Mouse (Mus musculus): Measurements from ENCODE around the gene Atp6v0c. TPM values are rescaled to one million over a fixed set of nuclear protein-coding genes. Genes with fewer than 3 reads are reported as not detected.

Gene Atp6v0c
- polyA plus RNA-seq, 1 experiment: 119 TPM

- no peak for TF ChIP-seq GATA1 (IDR thresholded peaks at IDR 0.05; ENCODE audit: low read length)
Measured at GRCm38 (mm10) chr17:24170125-24170524, 623 bp upstream of the Atp6v0c start.

GRCm38 (mm10) chr17:24168590-24169277 lies 768 bp downstream of the Atp6v0c start:
- TF ChIP-seq GATA1 (IDR thresholded peaks at IDR 0.05; ENCODE audit: low read length): no peak

GRCm38 (mm10) chr17:24167891-24168505 lies 1.5 kb downstream of the Atp6v0c start:
- no peak for TF ChIP-seq GATA1 (IDR thresholded peaks at IDR 0.05; ENCODE audit: low read length)

GRCm38 (mm10) chr17:24167120-24167519 lies 2.4 kb downstream of the Atp6v0c start:
- no peak for TF ChIP-seq GATA1 (IDR thresholded peaks at IDR 0.05; ENCODE audit: low read length)

- no peak for TF ChIP-seq GATA1 (IDR thresholded peaks at IDR 0.05; ENCODE audit: low read length)
Measured at GRCm38 (mm10) chr17:24164566-24165259, 4.8 kb downstream of the Atp6v0c start.

- no peak for TF ChIP-seq GATA1 (IDR thresholded peaks at IDR 0.05; ENCODE audit: low read length)
Measured at GRCm38 (mm10) chr17:24163176-24163962, 6.1 kb downstream of the Atp6v0c start, which contains the start of gene Amdhd2. TSS of gene Amdhd2 (minus strand) at chr17:24163766.

- TF ChIP-seq GATA1 (IDR thresholded peaks at IDR 0.05; ENCODE audit: low read length): no peak
Measured at GRCm38 (mm10) chr17:24162584-24163175, 6.8 kb downstream of the Atp6v0c start.

- TF ChIP-seq GATA1 (IDR thresholded peaks at IDR 0.05; ENCODE audit: low read length): no peak
Measured at GRCm38 (mm10) chr17:24161466-24161865, 8.0 kb downstream of the Atp6v0c start.

GRCm38 (mm10) chr17:24157526-24157925 lies 12.0 kb downstream of the Atp6v0c start:
- TF ChIP-seq GATA1 (IDR thresholded peaks at IDR 0.05; ENCODE audit: low read length): no peak

GRCm38 (mm10) chr17:24157121-24157520 lies 12.4 kb downstream of the Atp6v0c start:
- TF ChIP-seq GATA1 (IDR thresholded peaks at IDR 0.05; ENCODE audit: low read length): no peak

- TF ChIP-seq GATA1 (IDR thresholded peaks at IDR 0.05; ENCODE audit: low read length): no peak
Measured at GRCm38 (mm10) chr17:24156394-24156793, 13.1 kb downstream of the Atp6v0c start.

- no peak for TF ChIP-seq GATA1 (IDR thresholded peaks at IDR 0.05; ENCODE audit: low read length)
Measured at GRCm38 (mm10) chr17:24155742-24156141, 13.8 kb downstream of the Atp6v0c start.

GRCm38 (mm10) chr17:24154463-24154862 lies 15.0 kb downstream of the Atp6v0c start:
- TF ChIP-seq GATA1 (IDR thresholded peaks at IDR 0.05; ENCODE audit: low read length): no peak

GRCm38 (mm10) chr17:24151890-24152563 lies 17.5 kb downstream of the Atp6v0c start:
- TF ChIP-seq GATA1 (IDR thresholded peaks at IDR 0.05; ENCODE audit: low read length): no peak

- no peak for TF ChIP-seq GATA1 (IDR thresholded peaks at IDR 0.05; ENCODE audit: low read length)
Measured at GRCm38 (mm10) chr17:24151382-24151781, 18.1 kb downstream of the Atp6v0c start.

Measured in G1E-ER4 (cell line).